Mouse (Mus musculus): ENCODE data around the gene Camta1. TPM values are rescaled to one million over a fixed set of nuclear protein-coding genes. Genes with fewer than 3 reads are reported as not detected.
A peak's percentile ranks its signal among the peaks of the same experiment; 100 is the strongest.

Camta1 gene
- total RNA-seq, 2 experiments from 2014 or later = 51.1 to 60.0 TPM

DNA sequence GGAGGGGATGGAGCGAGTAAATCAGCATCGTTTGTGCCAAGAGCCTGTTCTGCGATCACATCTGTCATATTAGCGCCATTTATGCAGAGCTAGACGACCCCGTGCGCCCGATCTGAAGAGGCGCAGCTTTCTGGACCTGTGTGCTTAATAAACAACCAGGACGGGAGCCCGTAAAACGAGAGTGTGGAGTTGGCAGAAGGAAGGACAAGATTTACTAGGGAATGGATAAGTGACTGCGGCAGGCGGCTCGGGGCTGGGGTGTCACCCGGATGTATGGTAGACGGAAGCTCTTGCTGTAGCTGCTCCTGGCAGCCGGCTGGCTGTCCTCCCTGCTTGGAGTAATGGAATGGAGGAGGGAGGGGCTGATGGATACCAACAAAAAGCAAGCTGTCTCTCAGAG lies 691.0 kb downstream of the Camta1 start:
- no peak for DNase-seq (ENCODE audit: low spot score in 2 of 2)

DNA sequence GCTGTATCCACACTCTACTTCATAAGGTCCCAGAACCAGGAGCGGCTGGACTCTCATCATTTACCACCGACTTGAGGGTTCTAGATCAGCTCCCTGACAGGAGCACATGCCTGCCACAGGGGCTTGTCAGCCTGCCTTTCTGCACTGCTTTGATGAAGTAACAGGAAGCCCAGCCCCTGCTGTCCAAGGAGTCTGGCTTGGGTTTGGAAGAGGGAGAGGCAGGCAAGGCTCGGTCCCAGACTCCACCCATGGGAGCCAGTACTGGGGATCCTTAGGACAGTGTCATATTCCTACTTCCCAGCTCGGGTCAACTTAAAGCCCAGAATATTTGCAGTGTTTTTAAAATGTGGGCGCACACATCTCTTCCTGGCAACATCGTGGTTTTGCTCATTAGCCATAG lies 694.7 kb downstream of the Camta1 start:
- DNase-seq (ENCODE audit: low spot score in 2 of 2) = no peak

DNA sequence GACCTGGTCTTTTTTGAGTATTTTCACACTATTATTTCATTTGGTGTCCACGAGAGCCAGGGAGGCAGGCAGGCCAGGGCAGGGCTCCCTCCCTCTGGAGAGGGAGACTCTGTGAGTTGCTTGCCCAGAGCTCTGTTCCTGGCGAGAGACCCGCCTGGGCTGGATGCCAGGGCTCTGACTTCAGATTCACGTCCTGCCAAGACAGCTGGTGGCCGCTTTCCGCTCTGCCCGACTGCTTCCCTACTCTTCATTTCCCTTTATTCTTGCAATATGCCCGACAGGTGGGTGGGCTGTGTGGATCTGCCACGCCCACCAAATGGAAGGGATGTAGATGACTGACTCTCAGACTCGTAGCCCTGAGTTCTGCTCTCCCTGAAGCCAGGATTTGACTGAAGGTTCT lies 696.1 kb downstream of the Camta1 start:
- peak; percentile 34 to 49 for DNase-seq (ENCODE audit: low spot score in 2 of 2)

GRCm38 (mm10) chr4:151164309-151164708 lies 697.4 kb downstream of the Camta1 start:
- no peak for DNase-seq (ENCODE audit: low spot score in 2 of 2)

DNA sequence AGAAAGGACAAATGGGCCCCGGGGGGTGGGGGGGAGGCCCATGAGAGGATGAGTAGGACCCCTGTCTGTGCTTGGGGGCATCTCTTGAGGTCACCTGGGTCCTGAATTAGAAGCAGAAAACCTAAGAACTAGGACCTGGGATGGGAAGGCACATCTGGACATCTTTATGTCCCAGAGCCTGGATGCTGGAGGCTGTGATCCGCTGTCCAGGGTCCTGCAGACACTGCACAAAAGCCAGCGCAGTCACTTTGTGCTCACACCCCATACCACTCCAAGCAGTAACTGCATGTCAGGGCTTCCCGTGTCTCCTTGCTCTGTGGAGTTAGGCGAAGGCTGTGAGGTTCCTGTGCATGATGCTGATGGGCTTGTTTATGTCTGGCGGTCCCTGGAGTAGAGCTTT lies 699.8 kb downstream of the Camta1 start:
- DNase-seq (ENCODE audit: low spot score in 2 of 2) = no peak

- DNase-seq (ENCODE audit: low spot score in 2 of 2) = no peak
Measured at GRCm38 (mm10) chr4:151160932-151161331, 700.7 kb downstream of the Camta1 start.

DNA sequence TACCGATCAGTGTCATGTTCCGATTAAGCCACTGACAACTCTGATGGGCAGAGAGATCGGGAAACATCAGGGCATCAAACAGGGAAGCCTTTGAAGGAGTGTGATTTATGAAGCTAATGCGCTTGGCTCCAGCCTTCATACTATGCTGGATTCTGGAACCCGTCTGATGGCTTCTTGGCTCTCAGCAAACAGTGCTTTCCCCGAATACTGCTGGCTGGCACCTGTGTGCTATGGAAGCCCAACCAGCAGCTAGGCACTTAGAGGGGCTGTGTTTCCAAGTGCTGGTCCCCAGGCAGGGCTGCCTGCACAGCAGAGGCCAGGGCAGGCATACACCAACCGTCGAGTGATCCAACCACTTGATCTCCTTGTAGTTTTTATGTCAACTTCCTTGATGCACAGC lies 701.2 kb downstream of the Camta1 start:
- DNase-seq (ENCODE audit: low spot score in 2 of 2) = no peak

DNA sequence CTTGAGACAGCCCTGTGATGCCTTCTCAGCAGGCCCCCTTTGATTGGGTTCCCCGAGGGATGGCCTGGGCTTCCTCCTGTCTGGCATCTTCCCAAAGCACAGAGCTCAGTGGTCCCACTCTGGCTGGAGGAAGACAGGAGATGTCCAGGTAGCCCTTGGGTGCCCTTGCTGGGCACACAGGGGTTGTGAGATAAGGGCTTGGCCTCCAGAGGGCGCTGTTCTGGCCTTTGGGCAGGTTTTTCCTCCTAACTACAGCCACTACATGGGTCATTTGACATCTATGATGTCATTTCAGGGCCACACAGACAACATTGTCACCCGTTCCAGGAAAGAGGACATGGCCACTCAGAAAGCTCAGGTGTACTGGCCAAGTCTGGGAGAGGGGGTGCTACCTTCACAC lies 703.4 kb downstream of the Camta1 start:
- DNase-seq (ENCODE audit: low spot score in 2 of 2) = no peak

DNA sequence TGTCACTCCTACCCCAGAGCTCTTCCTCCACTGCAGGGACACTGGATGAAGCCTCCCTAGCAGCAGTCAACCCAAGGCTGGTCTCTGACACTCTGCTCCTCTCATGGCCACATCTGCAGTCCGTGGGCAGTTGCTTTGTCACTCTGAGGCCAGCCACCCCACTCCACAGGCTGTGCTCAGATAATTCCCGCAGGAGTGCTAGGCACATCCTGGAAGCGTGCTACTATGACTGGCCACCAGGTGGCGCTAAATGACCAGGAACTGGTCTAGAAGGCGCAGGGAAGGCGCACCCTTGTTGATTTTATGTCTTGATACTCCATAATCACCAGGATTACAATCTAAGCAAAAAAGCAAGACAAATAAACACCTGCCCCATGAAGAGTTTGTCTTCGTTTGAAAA lies 704.8 kb downstream of the Camta1 start:
- DNase-seq (ENCODE audit: low spot score in 2 of 2) = peak; percentile 64 to 72

DNA sequence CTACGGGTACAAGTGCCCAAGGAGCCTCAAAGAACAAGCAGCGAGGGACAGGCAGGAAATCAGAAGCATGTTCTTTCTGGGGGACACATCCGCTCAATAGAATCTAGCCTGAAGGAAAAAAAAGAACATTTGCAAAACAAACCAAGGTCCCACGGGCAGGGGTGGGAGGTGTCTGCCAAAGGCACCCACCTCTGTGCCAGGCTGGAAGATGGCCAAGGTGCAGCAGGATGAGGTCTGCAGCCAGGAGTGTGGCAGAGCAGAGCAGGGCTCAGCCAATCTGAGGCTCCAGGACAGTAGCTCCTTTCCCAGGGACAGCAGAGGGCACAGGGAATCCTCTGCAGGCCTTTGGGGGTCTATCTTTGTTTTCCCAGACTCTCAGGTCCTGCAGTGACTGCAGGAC lies 706.1 kb downstream of the Camta1 start:
- no peak for DNase-seq (ENCODE audit: low spot score in 2 of 2)

GRCm38 (mm10) chr4:151154306-151154705 lies 707.4 kb downstream of the Camta1 start:
- no peak for DNase-seq (ENCODE audit: low spot score in 2 of 2)

- DNase-seq (ENCODE audit: low spot score in 2 of 2) = no peak
Measured at GRCm38 (mm10) chr4:151152010-151152409, 709.7 kb downstream of the Camta1 start.

GRCm38 (mm10) chr4:151150842-151151241 lies 710.8 kb downstream of the Camta1 start:
- no peak for DNase-seq (ENCODE audit: low spot score in 2 of 2)

- DNase-seq (ENCODE audit: low spot score in 2 of 2) = no peak
Measured at GRCm38 (mm10) chr4:151150115-151150514, 711.6 kb downstream of the Camta1 start.

DNA sequence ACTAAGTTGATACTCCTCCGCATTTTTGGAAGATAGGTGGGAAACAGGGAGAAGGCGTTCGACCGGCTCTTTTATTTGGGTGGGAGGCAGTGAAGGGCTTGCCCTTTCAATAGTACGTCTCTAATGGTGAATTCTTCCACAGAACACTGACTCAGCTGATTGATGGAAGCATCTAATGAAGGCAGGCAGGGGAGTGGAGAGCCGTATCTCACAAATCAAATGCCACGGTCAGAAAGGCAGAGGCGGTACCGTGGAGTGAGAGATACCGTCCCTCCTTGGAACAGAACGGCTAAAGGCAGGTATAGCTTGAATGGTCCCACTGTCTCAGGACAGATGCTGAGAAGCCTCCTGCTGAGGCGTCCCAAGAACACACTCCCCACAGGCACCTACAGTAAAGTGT lies 714.1 kb downstream of the Camta1 start:
- DNase-seq (ENCODE audit: low spot score in 2 of 2) = no peak

- no peak for DNase-seq (ENCODE audit: low spot score in 2 of 2)
Measured at GRCm38 (mm10) chr4:151144121-151144520, 717.6 kb downstream of the Camta1 start.

GRCm38 (mm10) chr4:151141196-151141880 lies 720.3 kb downstream of the Camta1 start:
- peak; percentile 82 to 94 for DNase-seq (ENCODE audit: low spot score in 2 of 2)

DNA sequence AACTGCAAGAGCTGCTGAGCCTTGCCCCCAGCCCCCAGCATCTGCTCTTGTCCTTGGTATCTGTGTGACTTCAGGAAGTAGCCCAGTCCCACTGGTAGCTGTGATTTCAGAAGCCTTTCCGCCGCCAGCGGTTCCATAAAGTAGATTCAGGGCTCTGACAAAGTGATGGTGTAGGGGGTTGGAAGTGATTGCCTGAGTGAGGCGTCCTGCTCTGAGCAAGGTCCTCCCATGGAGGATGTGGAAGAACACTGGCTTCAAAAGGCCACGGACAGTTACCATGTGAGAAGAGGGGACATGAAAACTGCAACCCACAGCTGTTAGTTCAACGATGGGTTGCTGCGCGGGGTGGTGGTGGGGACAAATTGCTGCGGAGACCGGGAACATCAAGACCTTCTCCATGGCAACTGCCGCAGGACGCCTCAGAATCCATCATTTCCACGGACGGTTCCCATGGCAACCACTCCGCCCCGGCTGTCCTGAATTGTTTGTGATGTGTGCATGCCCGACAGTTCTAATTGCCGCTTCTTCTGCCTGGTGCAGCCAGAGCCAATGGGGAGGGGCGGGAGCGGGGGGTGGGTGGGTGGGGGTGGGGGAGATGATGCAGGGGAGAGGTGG lies 721.2 kb downstream of the Camta1 start:
- no peak for DNase-seq (ENCODE audit: low spot score in 2 of 2)

DNA sequence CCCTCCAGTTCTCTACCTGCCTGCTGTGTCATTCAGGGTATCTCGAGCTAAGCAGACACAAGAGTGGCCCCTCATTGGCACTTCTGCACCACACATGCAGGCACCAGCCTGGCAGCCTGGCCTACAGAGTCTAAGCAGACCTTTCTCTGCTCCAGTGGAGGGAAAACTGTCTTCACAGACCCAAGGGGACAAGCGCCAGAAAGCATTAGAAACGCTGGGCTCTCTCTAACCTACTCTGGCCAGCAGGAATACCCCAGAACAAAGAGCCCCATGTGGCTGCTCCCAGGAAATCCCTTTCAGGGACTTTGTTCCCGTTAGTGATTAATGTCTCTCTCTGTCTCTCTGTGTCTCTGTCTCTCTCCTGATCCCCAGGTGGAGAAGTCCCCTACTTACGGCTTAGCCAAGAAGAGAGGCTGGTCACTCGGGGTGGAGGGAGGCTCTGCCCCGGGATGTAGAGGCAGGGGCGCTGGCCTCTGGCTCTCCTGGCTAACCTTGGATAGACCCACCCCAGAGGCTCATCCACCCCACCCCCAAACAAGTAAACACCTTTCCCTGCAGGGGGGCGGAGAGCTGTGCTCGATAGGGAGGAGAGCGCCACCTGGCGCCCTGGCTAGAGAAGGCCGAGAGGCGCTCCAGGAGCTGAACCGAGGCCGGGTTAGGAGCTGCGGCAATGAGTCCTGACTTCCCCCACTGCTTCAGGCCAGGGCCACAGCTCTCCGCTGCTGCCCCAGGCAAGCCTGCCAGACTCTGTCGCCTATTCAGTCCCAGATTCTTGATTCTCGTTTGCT lies 722.4 kb downstream of the Camta1 start:
- peak; percentile 55 to 59 for DNase-seq (ENCODE audit: low spot score in 2 of 2)

GRCm38 (mm10) chr4:151138586-151138985 lies 723.1 kb downstream of the Camta1 start:
- DNase-seq (ENCODE audit: low spot score in 2 of 2) = no peak

DNA sequence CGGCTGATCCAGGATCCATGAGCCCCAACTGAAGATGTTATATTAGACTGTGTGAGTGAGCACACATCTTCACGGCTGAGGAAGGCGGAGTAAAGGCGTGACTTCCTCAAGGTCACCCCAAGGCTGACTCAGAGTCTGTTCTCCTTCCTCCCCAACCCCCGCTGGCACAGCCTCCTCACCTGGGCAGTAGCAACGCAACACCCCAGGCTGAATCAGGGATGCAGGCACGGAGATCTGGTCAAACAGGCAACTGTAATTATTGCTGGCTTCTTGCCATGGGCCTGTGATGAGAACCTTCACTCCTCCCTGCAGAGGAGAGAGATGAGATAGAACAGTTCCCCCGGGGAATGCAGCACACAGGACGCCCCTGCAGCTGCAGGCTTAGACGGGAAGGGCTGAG lies 723.5 kb downstream of the Camta1 start:
- no peak for DNase-seq (ENCODE audit: low spot score in 2 of 2)

DNA sequence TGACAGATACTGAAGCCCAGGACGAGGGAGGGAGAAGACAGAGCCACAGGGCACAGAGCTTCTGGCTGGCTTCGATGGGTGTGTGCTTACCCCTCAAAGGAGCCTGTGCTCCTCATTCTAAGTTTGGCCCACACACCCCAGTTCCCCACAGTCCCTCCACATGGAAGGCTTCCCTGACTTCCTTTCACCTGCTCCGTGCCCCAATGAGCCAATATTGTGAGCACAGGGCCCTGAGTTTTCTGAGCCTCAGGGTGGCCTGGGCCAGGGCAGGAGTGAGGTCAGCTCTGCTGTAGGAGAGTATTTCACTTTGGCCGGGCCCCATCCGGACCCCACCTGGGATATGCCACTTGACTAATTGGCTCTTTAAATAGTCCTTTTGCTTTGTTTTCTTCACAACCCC lies 724.0 kb downstream of the Camta1 start:
- DNase-seq (ENCODE audit: low spot score in 2 of 2) = no peak
